Mouse (Mus musculus) testis, adult 2 months (tissue): ENCODE results near the gene Cttnbp2nl.

Experiments used
- CTCF ChIP-seq: fragments of 200-500 bp; IDR thresholded peaks from 2 replicates; pipeline ENCODE4 v1.5.1; 2012; ENCODE audit warnings: low read depth, mild to moderate bottlenecking, inconsistent platforms, low read length, moderate library complexity; ENCODE audit not compliant: control insufficient read depth, insufficient read depth, insufficient replicate concordance
- POLR2A ChIP-seq: fragments of 200-500 bp; IDR thresholded peaks from 2 replicates; pipeline ENCODE4 v1.6.1; 2012; ENCODE audit warnings: low read depth, mild to moderate bottlenecking, inconsistent platforms, low read length, moderate library complexity; ENCODE audit not compliant: control insufficient read depth

- TF ChIP-seq POLR2A (no peak), CTCF (no peak)
Observed at GRCm38 (mm10) chr3:105097581-105097980, 44.6 kb upstream of the Cttnbp2nl start.
